In genomic region chr14:25619066-25619762, GRCm38 (mm10) we compare ENCODE assay signal across 13 mouse cellular contexts.
DNase-seq lines count a peak whose midpoint lies in the region; ATAC-seq and TF ChIP-seq lines count a peak whose summit lies in the region.
"Had no signal": no experiment of that assay in that cellular context is flagged by ENCODE, and none has a peak within 500 bp of the region (broad histone marks: within the 10 kb centered on the region; RNA-seq: fewer than 3 reads in every experiment).

No protein-coding gene starts in this region.

- TF ChIP-seq CTCF in lung, postnatal 0 days (IDR thresholded peaks at IDR 0.05) = no peak
- no peak for TF ChIP-seq CTCF in lung, adult 2 months (IDR thresholded peaks at IDR 0.05; ENCODE audit: insufficient read depth, low read length)
- no peak for TF ChIP-seq CTCF in forebrain, postnatal 0 days (IDR thresholded peaks at IDR 0.05; ENCODE audit: low read depth)
- TF ChIP-seq CTCF in midbrain, postnatal 0 days (IDR thresholded peaks at IDR 0.05) = no peak

- H3K27me3 ChIP-seq in lung, postnatal 0 days (replicated peaks; ENCODE audit: insufficient read depth, low read length) = no peaks in the 10 kb centered on the region
- H3K27me3 ChIP-seq in forebrain, postnatal 0 days (ENCODE audit: insufficient read depth, low read length) = no peaks in the 10 kb centered on the region
- no peaks in the 10 kb centered on the region for H3K27me3 ChIP-seq in midbrain, postnatal 0 days (ENCODE audit: insufficient read depth, low read length)

- no peak overlapping the region for H3K4me3 ChIP-seq in lung, postnatal 0 days (ENCODE audit: low read depth, low read length)
- no peak overlapping the region for H3K4me3 ChIP-seq in lung, adult 2 months (replicated peaks; ENCODE audit: extremely low read depth, low read depth, low read length)
- H3K4me3 ChIP-seq in forebrain, postnatal 0 days (ENCODE audit: low read depth, low read length) = no peak overlapping the region
- H3K4me3 ChIP-seq in midbrain, postnatal 0 days (ENCODE audit: low read depth, low read length) = no peak overlapping the region

- H3K4me1 ChIP-seq in lung, postnatal 0 days (ENCODE audit: insufficient read depth, low read depth, low read length) = peaks cover 15% of the 10 kb centered on the region
- peaks cover 34% of the 10 kb centered on the region for H3K4me1 ChIP-seq in lung, adult 2 months (ENCODE audit: control insufficient read depth, insufficient read depth, low read length)
- peaks cover 10% of the 10 kb centered on the region; the same call in 1 of the 2 replicates for H3K4me1 ChIP-seq in forebrain, postnatal 0 days (ENCODE audit: insufficient read depth)
- H3K4me1 ChIP-seq in midbrain, postnatal 0 days (ENCODE audit: insufficient read depth, low read length) = peaks cover 15% of the 10 kb centered on the region; the same call in 1 of the 2 replicates

- DNase-seq in lung, postnatal 0 days (ENCODE audit: low spot score) = no peak
- DNase-seq in lung, adult 2 months = no peak
- DNase-seq in cerebellum, postnatal 25 days = peak; percentile 75 to 79
- no peak for DNase-seq in forebrain, postnatal 0 days
- no peak for DNase-seq in midbrain, postnatal 0 days (ENCODE audit: low spot score)
- DNase-seq in left cerebral cortex, postnatal 4 days = no peak
- DNase-seq in kidney, postnatal 14 days = no peak
- DNase-seq: adrenal gland, postnatal 25 days; heart, postnatal 4 days; layer of hippocampus, postnatal 36 days; thymus, adult 2 months had no signal

- ATAC-seq in lung, postnatal 0 days = no peak
- peak; percentile 16; the same call in 1 of the 2 replicates for ATAC-seq in forebrain, postnatal 0 days
- ATAC-seq in midbrain, postnatal 0 days (ENCODE audit: low FRiP score) = no peak
- no peak for ATAC-seq in activated CD4-positive, CD25-positive, alpha-beta regulatory T cell, adult 4 months

- no peak overlapping the region for H3K9ac ChIP-seq in lung, postnatal 0 days (replicated peaks; ENCODE audit: low read depth)
- no peak overlapping the region for H3K9ac ChIP-seq in forebrain, postnatal 0 days
- 0 out of 2 replicates have a peak overlapping the region, but pooled peaks have one; percentile 24 for H3K9ac ChIP-seq in midbrain, postnatal 0 days (replicated peaks; ENCODE audit: low read length, poor library complexity, severe bottlenecking)

- intact Hi-C loops in left cerebral cortex, postnatal 4 days (cut with DNase I) = no loop called here

- no peak for TF ChIP-seq POLR2A in lung, adult 2 months (IDR thresholded peaks at IDR 0.05; ENCODE audit: borderline replicate concordance, extremely low read depth, low read depth, low read length)

- 0 out of 2 replicates have a peak overlapping the region, but pooled peaks have one; percentile 26 for H3K27ac ChIP-seq in lung, postnatal 0 days (ENCODE audit: low read length)
- 0 out of 2 replicates have a peak overlapping the region, but pooled peaks have one; percentile 21 for H3K27ac ChIP-seq in forebrain, postnatal 0 days (ENCODE audit: low read depth, low read length)
- H3K27ac ChIP-seq in midbrain, postnatal 0 days (ENCODE audit: low read depth, low read length) = no peak overlapping the region

- TF ChIP-seq EP300 in lung, postnatal 0 days (IDR thresholded peaks at IDR 0.05) = no peak

- H3K36me3 ChIP-seq in lung, postnatal 0 days (ENCODE audit: insufficient read depth, low read length) = 0 out of 2 replicates have a peak, but pooled peaks cover 3% of the 10 kb centered on the region
- H3K36me3 ChIP-seq in forebrain, postnatal 0 days (ENCODE audit: insufficient read depth) = 0 out of 2 replicates have a peak, but pooled peaks cover 3% of the 10 kb centered on the region
- 0 out of 2 replicates have a peak, but pooled peaks cover under 1% of the 10 kb centered on the region for H3K36me3 ChIP-seq in midbrain, postnatal 0 days (ENCODE audit: insufficient read depth, low read length)

- WGBS in lung, postnatal 0 days = 86% methylated on average over 4 of the region's 4 CpGs
- 81% methylated on average over 4 of the region's 4 CpGs for WGBS in lung, adult 2 months
- 66% methylated on average over 4 of the region's 4 CpGs for whole genome bisulfite sequencing in forebrain, postnatal 0 days
- WGBS in midbrain, postnatal 0 days = 70% methylated on average over 4 of the region's 4 CpGs

- H3K4me2 ChIP-seq in lung, postnatal 0 days (replicated peaks; ENCODE audit: low read depth, low read length) = no peak overlapping the region
- no peak overlapping the region for H3K4me2 ChIP-seq in forebrain, postnatal 0 days (ENCODE audit: low read depth)
- no peak overlapping the region for H3K4me2 ChIP-seq in midbrain, postnatal 0 days (ENCODE audit: low read depth, low read length, poor library complexity, severe bottlenecking)
- H3K4me2 ChIP-seq: liver, embryonic 11.5 days had no signal

- H3K9me3 ChIP-seq in lung, postnatal 0 days (ENCODE audit: low read length) = no peaks in the 10 kb centered on the region
- H3K9me3 ChIP-seq in forebrain, postnatal 0 days (ENCODE audit: low read length) = no peaks in the 10 kb centered on the region
- no peaks in the 10 kb centered on the region for H3K9me3 ChIP-seq in midbrain, postnatal 0 days (ENCODE audit: low read length)

Comparison
In these comparisons a context has a peak if more than half of its experiments do, and no peak if none do; other contexts are left out.
1. DNase-seq: peak in cerebellum, postnatal 25 days (2 of 2); none in lung, postnatal 0 days (single experiment), lung, adult 2 months (single experiment), forebrain, postnatal 0 days (single experiment), midbrain, postnatal 0 days (single experiment), left cerebral cortex, postnatal 4 days (single experiment) and kidney, postnatal 14 days (single experiment).